Mouse (Mus musculus): ENCODE measurements around the gene Tcl1. TPM values are rescaled to one million over a fixed set of nuclear protein-coding genes. Genes with fewer than 3 reads are reported as not detected.

Gene Tcl1
- polyA plus RNA-seq (2015; fragmentation: Nextera tagmentation; extraction: Ambion mirVana) = not detected in 2 replicates

DNA sequence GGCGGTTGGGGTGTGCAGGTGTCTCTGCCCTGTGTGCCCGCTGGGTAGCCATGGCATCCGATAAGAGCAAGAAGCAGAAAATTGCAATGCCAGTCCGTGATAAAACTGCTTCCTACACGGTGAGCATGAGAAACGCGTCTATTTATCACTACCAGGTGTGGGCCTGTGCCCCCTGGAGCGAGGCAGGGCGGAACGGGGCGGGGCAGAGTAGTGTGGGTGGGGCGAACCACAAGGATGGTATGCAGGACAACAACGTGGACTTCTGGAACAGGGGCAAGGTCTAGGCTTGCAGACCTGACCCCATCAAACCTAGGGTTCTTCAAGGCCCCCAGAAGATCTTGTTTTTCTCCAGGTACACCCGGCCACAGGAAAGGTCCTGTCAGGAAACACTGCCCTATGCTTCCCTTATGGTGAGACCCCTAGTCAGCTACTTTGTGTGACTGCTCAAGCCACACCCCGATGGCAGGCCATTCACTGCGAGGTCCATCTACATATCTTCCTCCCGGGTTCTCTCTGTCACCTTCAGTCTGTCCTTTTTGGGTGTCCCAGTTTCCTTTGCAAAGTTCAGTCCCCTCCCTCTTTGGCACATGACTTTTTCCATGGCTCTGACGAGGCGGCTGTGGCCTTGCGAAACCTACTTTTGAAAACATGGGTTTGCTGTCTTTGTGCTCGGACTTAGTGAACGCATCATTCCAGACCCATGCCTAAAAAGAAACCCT, at the start of gene Tcl1:
Gene Tcl1 (minus strand): TSS at position 193 of the 719 bp plus-strand sequence.
- no peak for ATAC-seq (ENCODE audit: insufficient number of reproducible peaks, insufficient read depth, low FRiP score, low TSS enrichment, low read depth)
- H3K9me3 ChIP-seq = no peaks in the 10 kb centered on the region
- 84% methylated on average over 22 of the region's 22 CpGs for WGBS

DNA sequence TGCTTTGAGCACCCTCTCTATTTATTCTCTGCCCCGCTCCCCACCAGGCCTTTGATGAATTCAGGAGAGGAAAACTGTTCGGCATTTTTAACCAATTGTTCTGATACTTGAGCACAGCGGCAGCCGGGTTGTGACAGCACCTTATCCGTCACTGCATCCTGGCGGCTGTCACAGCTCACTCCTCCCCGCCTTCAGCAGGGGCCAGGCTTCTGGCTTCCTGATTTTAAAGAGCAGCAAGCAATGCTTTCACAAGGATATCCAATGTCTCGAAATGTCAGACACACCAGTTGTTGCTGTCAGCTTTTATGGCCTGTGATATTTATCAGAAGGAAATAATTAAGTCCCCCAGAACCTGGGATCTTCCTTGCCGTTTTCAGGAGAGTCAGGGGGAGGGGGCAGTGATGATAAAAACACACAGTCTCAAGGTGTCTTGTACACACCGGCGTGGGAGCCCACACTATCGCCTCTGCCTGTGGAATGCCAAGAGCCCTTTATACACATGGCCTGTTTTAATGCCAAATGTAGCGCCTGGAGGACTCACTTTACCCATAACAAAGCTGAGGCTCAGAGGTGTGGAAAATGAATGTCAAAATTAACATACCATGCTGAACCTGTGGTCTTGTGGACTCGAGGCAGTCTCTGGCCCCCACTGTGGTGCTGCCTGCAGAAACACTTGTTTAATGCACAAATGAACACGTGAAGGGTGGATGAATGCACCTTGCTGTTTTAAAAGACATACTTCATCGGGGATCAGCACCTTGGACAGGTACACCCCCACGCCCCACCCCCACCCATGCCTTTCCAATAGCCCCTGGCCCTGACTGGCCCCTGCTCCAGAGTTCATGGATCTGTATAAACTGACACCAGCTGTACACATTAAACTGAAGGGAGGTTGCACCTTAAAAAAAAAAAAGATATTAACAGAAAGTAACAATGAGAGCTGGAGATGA, 48.7 kb upstream of the Tcl1 start:
- H3K27me3 ChIP-seq = no peaks in the 10 kb centered on the region
- WGBS = 63% methylated on average over 17 of the region's 17 CpGs
- ATAC-seq (ENCODE audit: insufficient number of reproducible peaks, insufficient read depth, low FRiP score, low TSS enrichment, low read depth) = no peak
- H3K4me1 ChIP-seq = no peaks in the 10 kb centered on the region
- no peaks in the 10 kb centered on the region for H3K36me3 ChIP-seq
- no peak overlapping the region for H3K4me3 ChIP-seq
- no peak overlapping the region for H3K27ac ChIP-seq
- no peak overlapping the region for H3K4me2 ChIP-seq
- H3K9ac ChIP-seq = no peak overlapping the region
- no peaks in the 10 kb centered on the region for H3K9me3 ChIP-seq

More for the DNA sequence above, at the start of gene Tcl1:
- Histone ChIP-seq H3K9ac (no peak within 1 kb of the TSS), H3K27ac (no peak within 1 kb of the TSS), H3K27me3 (no peaks in the 10 kb centered on the region), H3K4me2 (no peak within 1 kb of the TSS), H3K4me3 (no peak within 1 kb of the TSS), H3K36me3 (no peaks in the 10 kb centered on the region), H3K4me1 (no peaks in the 10 kb centered on the region)

DNA sequence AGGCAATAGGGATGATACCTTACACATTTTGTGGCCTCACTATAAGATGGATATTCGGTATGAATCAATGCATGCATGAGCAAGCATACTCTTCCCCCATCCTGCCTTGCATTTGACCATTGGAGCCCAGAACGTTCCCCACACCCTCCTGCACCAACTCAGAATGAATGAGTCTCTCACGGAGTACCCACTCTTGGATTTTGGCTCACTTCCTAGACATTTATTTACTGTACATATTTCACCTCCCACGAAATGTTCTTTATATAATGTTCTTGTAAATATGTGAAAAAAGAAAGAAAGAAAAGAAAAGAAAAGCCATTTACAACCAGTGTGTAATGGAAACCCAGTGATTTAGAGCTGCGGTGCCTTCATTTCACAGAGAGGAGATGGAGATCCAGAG, 44.5 kb upstream of the Tcl1 start:
- Histone ChIP-seq H3K4me1 (no peaks in the 10 kb centered on the region), H3K9ac (no peak overlapping the region), H3K27ac (no peak overlapping the region), H3K27me3 (no peaks in the 10 kb centered on the region), H3K36me3 (no peaks in the 10 kb centered on the region), H3K9me3 (no peaks in the 10 kb centered on the region), H3K4me2 (no peak overlapping the region), H3K4me3 (no peak overlapping the region)
- ATAC-seq (ENCODE audit: insufficient number of reproducible peaks, insufficient read depth, low FRiP score, low TSS enrichment, low read depth) = no peak
- 79% methylated on average over 5 of the region's 5 CpGs for WGBS

DNA sequence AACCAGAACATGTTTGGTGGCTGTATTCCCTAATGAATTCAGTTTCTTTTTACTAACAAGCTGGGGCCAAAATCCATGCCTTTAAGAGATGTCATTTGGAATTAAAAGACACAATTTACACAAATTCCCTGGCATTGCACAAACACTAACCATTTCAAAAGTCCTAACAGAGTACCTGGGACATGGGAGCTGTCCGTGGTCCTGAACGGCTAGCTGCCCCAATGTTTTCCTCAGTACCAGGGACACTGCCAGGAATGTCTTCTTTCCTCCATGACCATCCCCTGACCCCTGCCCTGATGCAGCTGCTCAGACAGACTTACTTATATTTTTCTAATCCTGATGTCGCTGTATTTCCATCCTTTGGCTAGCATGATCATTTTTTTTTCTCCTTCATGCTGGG, 43.5 kb upstream of the Tcl1 start:
- Histone ChIP-seq H3K9me3 (no peaks in the 10 kb centered on the region), H3K4me1 (no peaks in the 10 kb centered on the region), H3K36me3 (no peaks in the 10 kb centered on the region), H3K9ac (no peak overlapping the region), H3K27me3 (no peaks in the 10 kb centered on the region), H3K4me3 (no peak overlapping the region), H3K4me2 (no peak overlapping the region), H3K27ac (no peak overlapping the region)
- WGBS = 9% methylated on average over 3 of the region's 3 CpGs
- ATAC-seq (ENCODE audit: insufficient number of reproducible peaks, insufficient read depth, low FRiP score, low TSS enrichment, low read depth) = no peak

DNA sequence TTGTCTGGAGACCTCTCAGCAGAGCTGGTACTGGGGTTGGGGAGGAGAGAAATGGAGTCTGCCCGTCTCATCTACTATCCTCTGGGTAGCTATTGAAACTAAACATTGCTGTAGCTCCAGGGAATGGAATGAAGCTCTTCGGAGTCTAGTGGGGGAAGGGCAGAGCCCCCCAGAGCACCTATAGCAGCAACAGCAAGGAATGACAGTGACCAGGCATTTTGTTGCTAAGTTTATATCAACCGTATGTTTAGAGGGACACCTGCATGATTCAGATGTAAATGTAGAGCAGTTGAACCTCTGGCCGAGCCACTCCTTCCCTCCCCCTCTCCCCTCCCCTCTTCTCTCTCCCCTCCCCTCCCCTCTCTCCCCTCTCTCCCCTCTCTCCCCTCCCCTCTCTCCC, 36.6 kb upstream of the Tcl1 start:
- H3K4me2 ChIP-seq = no peak overlapping the region
- no peak overlapping the region for H3K9ac ChIP-seq
- no peaks in the 10 kb centered on the region for H3K4me1 ChIP-seq
- H3K4me3 ChIP-seq = no peak overlapping the region
- no peak for ATAC-seq (ENCODE audit: insufficient number of reproducible peaks, insufficient read depth, low FRiP score, low TSS enrichment, low read depth)
- H3K36me3 ChIP-seq = no peaks in the 10 kb centered on the region
- no peaks in the 10 kb centered on the region for H3K9me3 ChIP-seq
- no peaks in the 10 kb centered on the region for H3K27me3 ChIP-seq
- WGBS = 34% methylated on average over 4 of the region's 4 CpGs
- no peak overlapping the region for H3K27ac ChIP-seq

DNA sequence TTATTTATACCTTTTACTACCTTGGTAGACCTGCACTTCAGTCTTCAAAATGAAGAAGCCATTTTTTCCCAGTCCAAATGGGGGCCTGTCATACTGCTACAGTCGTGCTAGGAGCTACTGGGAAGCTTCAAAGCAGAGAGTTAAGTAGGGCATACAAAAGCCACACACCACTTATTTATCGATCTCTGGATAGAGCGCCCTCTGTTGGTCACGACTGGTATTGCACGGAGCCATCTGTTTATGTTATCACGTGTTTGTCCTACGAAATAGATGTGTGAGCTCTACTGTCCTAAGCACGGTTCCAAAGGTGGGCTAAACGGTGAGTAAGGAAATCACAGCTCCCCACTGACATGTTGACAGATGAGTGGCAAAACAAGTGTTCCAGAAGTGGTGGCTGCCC, 36.2 kb upstream of the Tcl1 start:
- 8% methylated on average over 9 of the region's 9 CpGs for WGBS
- H3K9ac ChIP-seq = no peak overlapping the region
- H3K4me1 ChIP-seq = no peaks in the 10 kb centered on the region
- H3K4me2 ChIP-seq = no peak overlapping the region
- no peaks in the 10 kb centered on the region for H3K36me3 ChIP-seq
- no peak for ATAC-seq (ENCODE audit: insufficient number of reproducible peaks, insufficient read depth, low FRiP score, low TSS enrichment, low read depth)
- no peaks in the 10 kb centered on the region for H3K27me3 ChIP-seq
- no peak overlapping the region for H3K4me3 ChIP-seq
- no peaks in the 10 kb centered on the region for H3K9me3 ChIP-seq
- no peak overlapping the region for H3K27ac ChIP-seq

DNA sequence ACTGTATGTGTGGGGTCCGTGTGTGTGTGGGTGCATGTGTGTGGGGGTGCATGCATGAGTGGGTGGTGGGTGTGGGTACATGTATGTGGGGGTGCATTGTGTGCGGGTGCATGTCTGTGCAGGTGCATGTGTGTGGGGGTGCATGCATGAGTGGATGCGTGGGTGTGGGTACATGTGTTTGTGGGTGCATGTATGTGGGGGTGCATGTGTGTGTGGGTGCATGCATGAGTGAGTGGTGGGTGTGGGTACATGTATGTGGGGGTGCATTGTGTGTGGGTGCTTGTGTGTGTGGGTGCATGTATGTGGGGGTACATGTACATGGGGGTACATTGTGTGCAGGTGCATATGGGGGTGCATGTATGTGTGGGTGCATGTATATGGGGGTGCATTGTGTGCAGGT, 31.2 kb upstream of the Tcl1 start:
- Histone ChIP-seq H3K27ac (no peak overlapping the region), H3K9me3 (no peaks in the 10 kb centered on the region), H3K4me1 (peaks cover 5% of the 10 kb centered on the region), H3K4me3 (no peak overlapping the region), H3K27me3 (0 out of 2 replicates have a peak, but pooled peaks cover 5% of the 10 kb centered on the region), H3K4me2 (no peak overlapping the region), H3K36me3 (no peaks in the 10 kb centered on the region), H3K9ac (no peak overlapping the region)
- no peak for ATAC-seq (ENCODE audit: insufficient number of reproducible peaks, insufficient read depth, low FRiP score, low TSS enrichment, low read depth)
- WGBS = 94% methylated on average over 3 of the region's 3 CpGs

DNA sequence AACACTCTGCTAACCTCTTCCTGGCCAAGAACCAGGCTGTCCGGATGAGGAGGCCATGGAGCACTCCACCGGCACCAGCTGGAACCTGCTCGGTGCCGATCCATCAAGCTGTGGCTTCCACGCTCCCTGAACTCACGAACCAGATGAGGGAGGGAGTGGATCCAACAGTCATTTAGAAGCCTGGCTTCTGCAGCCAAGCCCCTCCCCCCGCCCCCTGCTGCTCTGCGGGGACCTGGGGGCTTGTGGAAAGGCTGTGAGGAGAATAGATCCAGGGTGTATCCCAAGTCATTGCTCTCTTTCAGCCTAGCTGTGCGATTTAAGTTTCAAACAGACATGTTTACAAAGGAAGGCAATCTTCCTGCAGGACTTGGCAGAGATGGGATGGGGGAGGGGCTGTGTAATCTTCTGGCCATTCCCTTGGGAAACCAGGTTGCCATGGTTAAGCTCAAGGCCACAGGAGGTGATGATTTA, 26.2 kb upstream of the Tcl1 start:
- Histone ChIP-seq H3K27ac (no peak overlapping the region), H3K4me2 (peak overlapping the region; percentile 44), H3K27me3 (0 out of 2 replicates have a peak, but pooled peaks cover 5% of the 10 kb centered on the region), H3K9me3 (no peaks in the 10 kb centered on the region), H3K4me3 (no peak overlapping the region), H3K36me3 (no peaks in the 10 kb centered on the region), H3K4me1 (peaks cover 13% of the 10 kb centered on the region), H3K9ac (no peak overlapping the region)
- ATAC-seq (ENCODE audit: insufficient number of reproducible peaks, insufficient read depth, low FRiP score, low TSS enrichment, low read depth) = no peak
- 7% methylated on average over 9 of the region's 9 CpGs for WGBS

DNA sequence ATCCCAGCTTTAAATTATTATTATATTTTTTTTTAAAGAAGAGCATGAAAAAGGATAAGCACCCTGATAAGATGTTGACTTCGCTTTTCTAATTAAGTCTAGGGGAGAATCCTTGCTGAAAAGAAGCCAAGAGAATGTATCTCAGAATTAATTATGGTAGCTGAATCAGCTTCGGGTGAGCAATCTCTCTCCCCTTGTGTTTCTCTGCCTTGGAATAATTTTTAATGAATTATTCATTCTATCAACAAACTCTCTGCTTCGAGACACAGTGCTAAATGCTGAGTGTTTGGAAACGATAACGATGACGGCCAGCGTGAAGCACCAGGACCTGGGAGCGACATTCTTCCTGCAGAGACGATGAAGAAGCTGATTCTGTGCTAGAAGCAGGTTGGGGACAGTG, 16.5 kb upstream of the Tcl1 start:
- Histone ChIP-seq H3K4me2 (no peak overlapping the region), H3K27me3 (no peaks in the 10 kb centered on the region), H3K4me1 (no peaks in the 10 kb centered on the region), H3K27ac (no peak overlapping the region), H3K36me3 (no peaks in the 10 kb centered on the region), H3K9me3 (0 out of 2 replicates have a peak, but pooled peaks cover 5% of the 10 kb centered on the region), H3K4me3 (no peak overlapping the region), H3K9ac (no peak overlapping the region)
- ATAC-seq (ENCODE audit: insufficient number of reproducible peaks, insufficient read depth, low FRiP score, low TSS enrichment, low read depth) = no peak
- WGBS = 88% methylated on average over 9 of the region's 9 CpGs

DNA sequence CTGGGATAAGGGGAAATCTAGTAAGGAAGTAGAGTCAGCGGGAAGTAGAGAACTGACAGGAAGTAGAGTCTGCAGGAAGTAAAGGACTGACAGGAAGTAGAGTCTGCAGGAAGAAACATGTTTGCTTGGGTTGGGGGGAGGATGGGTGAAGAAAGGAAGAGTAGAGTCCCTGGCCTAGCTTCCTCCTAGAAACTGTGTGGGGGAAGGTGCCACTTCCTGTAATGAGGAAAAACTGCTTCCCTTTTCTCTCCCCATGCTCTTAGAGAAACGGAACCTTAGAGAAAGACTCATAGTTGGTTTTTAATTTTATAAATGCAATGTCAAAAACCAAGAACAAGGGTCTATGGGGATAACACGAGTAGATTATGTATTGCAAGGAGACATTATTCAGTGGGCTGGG, 12.5 kb upstream of the Tcl1 start:
- Histone ChIP-seq H3K27me3 (no peaks in the 10 kb centered on the region), H3K4me2 (no peak overlapping the region), H3K27ac (no peak overlapping the region), H3K9me3 (0 out of 2 replicates have a peak, but pooled peaks cover 2% of the 10 kb centered on the region), H3K4me3 (no peak overlapping the region), H3K36me3 (no peaks in the 10 kb centered on the region), H3K9ac (no peak overlapping the region), H3K4me1 (no peaks in the 10 kb centered on the region)
- no peak for ATAC-seq (ENCODE audit: insufficient number of reproducible peaks, insufficient read depth, low FRiP score, low TSS enrichment, low read depth)
- 75% methylated on average over 3 of the region's 3 CpGs for WGBS

DNA sequence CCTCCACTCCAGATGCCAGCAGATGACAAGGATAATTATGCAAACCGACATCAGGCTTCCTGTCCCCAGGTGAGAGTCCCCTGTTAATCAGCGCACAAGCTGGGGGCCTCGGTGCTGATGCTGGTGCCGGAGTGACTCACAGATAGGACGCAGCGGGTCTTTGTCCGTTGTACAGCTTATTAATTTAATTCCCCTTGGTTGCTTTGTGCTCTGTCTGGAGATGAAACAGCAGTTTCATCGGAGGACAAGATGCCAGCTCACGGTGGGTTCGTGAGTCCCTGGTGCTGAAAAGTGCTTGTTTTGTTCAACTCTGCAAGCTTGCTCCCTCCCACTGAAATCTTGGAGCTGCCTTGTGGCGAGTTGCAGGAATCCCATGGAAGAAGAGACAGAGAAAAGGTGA, 11.8 kb upstream of the Tcl1 start:
- Histone ChIP-seq H3K4me3 (no peak overlapping the region), H3K4me2 (no peak overlapping the region), H3K36me3 (no peaks in the 10 kb centered on the region), H3K9ac (no peak overlapping the region), H3K9me3 (no peaks in the 10 kb centered on the region), H3K27me3 (no peaks in the 10 kb centered on the region), H3K4me1 (no peaks in the 10 kb centered on the region), H3K27ac (no peak overlapping the region)
- 52% methylated on average over 11 of the region's 11 CpGs for WGBS
- ATAC-seq (ENCODE audit: insufficient number of reproducible peaks, insufficient read depth, low FRiP score, low TSS enrichment, low read depth) = no peak
